Mouse (Mus musculus) ZHBTc4 (cell line): Measurements from ENCODE around the gene Hist1h4h.
A peak's percentile ranks its signal among the peaks of the same experiment; 100 is the strongest.

ENCODE experiments used
- DNase-seq: peaks from one replicate; pipeline ENCODE4 v3.0.0-alpha.2; 2011; ENCODE audit warnings: low read depth, low spot score

Gene Hist1h4h

GRCm38 (mm10) chr13:23575864-23576313 lies 45.0 kb downstream of the Hist1h4h start:
- peak; percentile 50 for DNase-seq

GRCm38 (mm10) chr13:23576351-23576881 lies 45.6 kb downstream of the Hist1h4h start:
- DNase-seq: peak; percentile 87

GRCm38 (mm10) chr13:23576906-23577639 lies 46.2 kb downstream of the Hist1h4h start:
- DNase-seq: peak; percentile 37

DNA sequence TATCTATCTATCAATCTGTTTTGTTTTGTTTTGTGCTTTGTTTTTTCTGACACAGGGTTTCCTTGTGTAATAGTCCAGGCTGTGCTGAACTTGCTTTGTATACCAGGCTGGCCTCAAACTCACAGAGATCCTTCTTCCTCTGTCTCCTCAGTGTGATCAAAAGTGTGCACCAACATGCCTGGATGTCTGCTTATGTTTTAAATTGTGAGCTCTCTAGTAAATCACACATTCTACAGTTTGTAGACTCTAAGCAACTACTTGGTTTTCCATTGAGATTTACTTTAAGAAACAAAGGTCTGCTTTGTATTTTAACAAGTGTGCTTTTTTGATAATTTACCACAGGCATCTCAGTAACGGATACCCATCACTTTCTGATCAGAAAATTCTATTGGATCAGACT lies 47.0 kb downstream of the Hist1h4h start:
- DNase-seq: no peak
